Mouse (Mus musculus) MEL (cell line): ENCODE data around the gene H2afj. TPM values are rescaled to one million over a fixed set of nuclear protein-coding genes. Genes with fewer than 3 reads are reported as not detected.

Experiments used
- DNase-seq: peaks from one replicate; pipeline ENCODE4 v3.0.0; 2011; ENCODE audit warnings: low read depth, low spot score
- H3K27ac ChIP-seq: 2 replicates; pipeline ENCODE4 v1.5.1; 2012; ENCODE audit warnings: low read depth, mild to moderate bottlenecking, control low read depth, low read length, moderate library complexity; ENCODE audit not compliant: control insufficient read depth
- H3K27me3 ChIP-seq, 2 experiments: fragments of 150-350 bp in 1 of 2; sonication (generic) in 1 of 2; 2 replicates each; pipeline ENCODE4 v1.6.1; 2012; ENCODE audit warnings: low read length in 2 of 2, mild to moderate bottlenecking in 2 of 2, improper control_type of control experiment in 1 of 2, moderate library complexity in 1 of 2; ENCODE audit not compliant: insufficient read depth in 2 of 2, control insufficient read depth in 1 of 2
- H3K36me3 ChIP-seq, 2 experiments: 2 replicates each; pipeline ENCODE4 v1.6.1; 2012 to 2014; ENCODE audit warnings: low read length in 2 of 2, improper control_type of control experiment in 1 of 2, inconsistent platforms in 1 of 2, mild to moderate bottlenecking in 1 of 2; ENCODE audit not compliant: insufficient read depth in 2 of 2, control insufficient read depth in 1 of 2
- H3K4me1 ChIP-seq, 2 experiments: fragments of 150-350 bp in 1 of 2; sonication (generic) in 1 of 2; 2 replicates each; pipeline ENCODE4 v1.6.1; 2012; ENCODE audit warnings: low read length in 2 of 2, improper control_type of control experiment in 1 of 2, mild to moderate bottlenecking in 1 of 2; ENCODE audit not compliant: insufficient read depth in 2 of 2, control insufficient read depth in 1 of 2
- H3K4me3 ChIP-seq, 2 experiments: fragments of 150-350 bp in 1 of 2; sonication (generic) in 1 of 2; 2 replicates each; pipeline ENCODE4 v1.5.1; 2012; ENCODE audit warnings: low read depth in 2 of 2, low read length in 2 of 2, mild to moderate bottlenecking in 2 of 2, moderate library complexity in 2 of 2, control low read depth in 1 of 2, improper control_type of control experiment in 1 of 2; ENCODE audit not compliant: control insufficient read depth in 1 of 2, insufficient read depth in 1 of 2
- H3K79me2 ChIP-seq: 2 replicates; pipeline ENCODE4 v1.6.1; 2012; ENCODE audit warnings: mild to moderate bottlenecking, low read length, moderate library complexity; ENCODE audit not compliant: control insufficient read depth, poor library complexity, insufficient read depth
- H3K9ac ChIP-seq: 2 replicates; pipeline ENCODE4 v1.6.1; 2012; ENCODE audit warnings: low read depth, mild to moderate bottlenecking, control low read depth, low read length, moderate library complexity; ENCODE audit not compliant: control insufficient read depth, poor library complexity, severe bottlenecking
- H3K9me3 ChIP-seq: fragments of 150-350 bp; sonication (generic); replicated peaks from 2 replicates; pipeline ENCODE4 v1.6.1; 2012; ENCODE audit warnings: mild to moderate bottlenecking, low read length, improper control_type of control experiment, moderate library complexity; ENCODE audit not compliant: insufficient read depth
- CTCF ChIP-seq, 3 experiments: IDR thresholded peaks in 2 of 3; conservative IDR thresholded peaks in 1 of 3; 2 replicates each; pipeline ENCODE4 v1.5.1; 2011 to 2012; ENCODE audit warnings: low read length in 3 of 3, low read depth in 2 of 3, mild to moderate bottlenecking in 2 of 3, improper control_type of control experiment in 1 of 3, inconsistent platforms in 1 of 3, mixed read lengths in 1 of 3, moderate library complexity in 1 of 3; ENCODE audit not compliant: control insufficient read depth in 1 of 3, insufficient read depth in 1 of 3, poor library complexity in 1 of 3, severe bottlenecking in 1 of 3
- ELF1 ChIP-seq: IDR thresholded peaks from 2 replicates; pipeline ENCODE4 v1.6.1; 2014; ENCODE audit warnings: low read depth, mild to moderate bottlenecking, inconsistent platforms, low read length, improper control_type of control experiment, moderate library complexity
- EP300 ChIP-seq, 2 experiments: IDR thresholded peaks; 2 replicates each; pipeline ENCODE4 v1.6.1; 2011; ENCODE audit warnings: improper control_type of control experiment in 2 of 2, low read length in 2 of 2, low read depth in 1 of 2, mild to moderate bottlenecking in 1 of 2
- GATA1 ChIP-seq: IDR thresholded peaks from 2 replicates; pipeline ENCODE4 v1.6.1; 2011; ENCODE audit warnings: low read depth, low read length, improper control_type of control experiment
- HCFC1 ChIP-seq: IDR thresholded peaks from 2 replicates; pipeline ENCODE4 v1.6.1; 2012; ENCODE audit warnings: low read depth, mild to moderate bottlenecking, inconsistent platforms, low read length, improper control_type of control experiment, moderate library complexity
- MAX ChIP-seq: IDR thresholded peaks from 2 replicates; pipeline ENCODE4 v1.6.1; 2011; ENCODE audit warnings: low read length, improper control_type of control experiment
- MXI1 ChIP-seq: IDR thresholded peaks from 2 replicates; pipeline ENCODE4 v1.6.1; 2011; ENCODE audit warnings: mild to moderate bottlenecking, low read depth, low read length, improper control_type of control experiment
- MYC ChIP-seq: IDR thresholded peaks from 2 replicates; pipeline ENCODE4 v1.6.1; 2011; ENCODE audit warnings: low read depth, mild to moderate bottlenecking, low read length, improper control_type of control experiment, moderate library complexity
- NELFE ChIP-seq: IDR thresholded peaks from 2 replicates; pipeline ENCODE4 v1.6.1; 2011; ENCODE audit warnings: low read depth, low read length, improper control_type of control experiment
- NRF1 ChIP-seq: IDR thresholded peaks from 2 replicates; pipeline ENCODE4 v1.6.1; 2014; ENCODE audit warnings: low read depth, mild to moderate bottlenecking, inconsistent platforms, low read length, improper control_type of control experiment, moderate library complexity; ENCODE audit not compliant: poor library complexity, insufficient read depth, severe bottlenecking
- POLR2AphosphoS5 ChIP-seq: IDR thresholded peaks from 2 replicates; pipeline ENCODE4 v1.6.1; 2012; ENCODE audit warnings: low read depth, borderline replicate concordance, mild to moderate bottlenecking, inconsistent platforms, low read length, moderate library complexity, mixed read lengths
- RAD21 ChIP-seq: IDR thresholded peaks from 2 replicates; pipeline ENCODE4 v1.6.1; 2011; ENCODE audit warnings: mild to moderate bottlenecking, low read depth, low read length, improper control_type of control experiment
- SIN3A ChIP-seq: IDR thresholded peaks from 2 replicates; pipeline ENCODE4 v1.6.1; 2012; ENCODE audit warnings: low read length, improper control_type of control experiment, inconsistent platforms
- SMC3 ChIP-seq: IDR thresholded peaks from 2 replicates; pipeline ENCODE4 v1.6.1; 2011; ENCODE audit warnings: low read depth, low read length, improper control_type of control experiment
- TCF12 ChIP-seq: IDR thresholded peaks from 2 replicates; pipeline ENCODE4 v1.6.1; 2014; ENCODE audit warnings: low read depth, mild to moderate bottlenecking, inconsistent platforms, low read length, improper control_type of control experiment, moderate library complexity
- ZKSCAN1 ChIP-seq: IDR thresholded peaks from 2 replicates; pipeline ENCODE4 v1.6.1; 2012; ENCODE audit warnings: low read depth, mild to moderate bottlenecking, inconsistent platforms, low read length, improper control_type of control experiment, moderate library complexity
- ZNF384 ChIP-seq: IDR thresholded peaks from 2 replicates; pipeline ENCODE4 v1.6.1; 2012; ENCODE audit warnings: low read depth, mild to moderate bottlenecking, inconsistent platforms, low read length, improper control_type of control experiment
- polyA plus RNA-seq, 2 experiments: library from polyadenylated mRNA; stranded (reverse) in 1 of 2; unstranded in 1 of 2; fragments of >175 nt in 1 of 2; fragments of >200 nt in 1 of 2; gene quantifications; 2 replicates each; pipeline versions ENCODE4 v1.2.1 to v1.2.4; 2012; ENCODE audit warnings: low replicate concordance in 2 of 2, low read depth in 1 of 2; ENCODE audit not compliant: insufficient read length in 2 of 2, insufficient read depth in 1 of 2, missing spikeins in 1 of 2
- total RNA-seq: library from RNA; depleted of rRNA; stranded (reverse); fragments of 300-350 nt; gene quantifications from 2 replicates; pipeline ENCODE4 v1.2.3, GENCODE M21; 2012

H2afj gene
- total and polyA plus RNA-seq, 3 experiments: 111 to 176 TPM; not detected in 1

DNA sequence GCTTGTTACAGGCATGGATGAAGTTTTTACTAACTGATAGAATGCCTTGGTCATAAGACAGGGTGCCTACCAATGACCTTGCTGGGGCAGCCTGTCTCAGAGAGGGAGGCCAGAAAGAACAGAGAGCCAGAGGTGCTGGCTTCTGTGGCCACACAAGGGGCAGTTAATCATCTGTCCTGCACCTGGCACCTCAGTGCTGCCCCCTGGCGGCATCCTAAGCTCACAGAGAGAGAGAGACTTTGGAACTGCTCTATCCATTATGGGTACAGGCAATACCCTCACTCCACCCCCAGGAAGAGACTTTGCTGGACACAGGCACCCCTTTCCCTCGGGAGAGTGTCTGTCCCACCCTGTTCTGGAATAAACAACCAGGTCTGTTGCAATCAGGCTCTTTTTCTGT lies 39.7 kb downstream of the H2afj start:
- Histone ChIP-seq H3K9ac (no peak overlapping the region), H3K4me1 (0 out of 4 replicates have a peak, but pooled peaks cover 0 to 4% of the 10 kb centered on the region in 2 experiments), H3K79me2 (no peaks in the 10 kb centered on the region), H3K27ac (no peak overlapping the region), H3K9me3 (no peaks in the 10 kb centered on the region), H3K27me3 (peaks cover 0 to 1% of the 10 kb centered on the region in 2 experiments; a peak in 1 of 4 replicates), H3K4me3 (no peak overlapping the region), H3K36me3 (no peaks in the 10 kb centered on the region)
- TF ChIP-seq SMC3 (peak; percentile 22; the same call in 1 of the 2 replicates), NRF1 (no peak), ZKSCAN1 (no peak), RAD21 (no peak; the same call in 1 of the 2 replicates), SIN3A (no peak), MXI1 (no peak), CTCF (IDR thresholded peaks at IDR 0.05 in 2 of 3, conservative IDR thresholded peaks at IDR 0.05 in 1 of 3; ENCODE audit: control insufficient read depth in 1 of 3, insufficient read depth in 1 of 3, low read depth in 2 of 3, low read length in 3 of 3, poor library complexity in 1 of 3, severe bottlenecking in 1 of 3) (peak; percentile 26 to 47 (median 32); a peak in 5 of 6 replicates)
- no peak for DNase-seq

DNA sequence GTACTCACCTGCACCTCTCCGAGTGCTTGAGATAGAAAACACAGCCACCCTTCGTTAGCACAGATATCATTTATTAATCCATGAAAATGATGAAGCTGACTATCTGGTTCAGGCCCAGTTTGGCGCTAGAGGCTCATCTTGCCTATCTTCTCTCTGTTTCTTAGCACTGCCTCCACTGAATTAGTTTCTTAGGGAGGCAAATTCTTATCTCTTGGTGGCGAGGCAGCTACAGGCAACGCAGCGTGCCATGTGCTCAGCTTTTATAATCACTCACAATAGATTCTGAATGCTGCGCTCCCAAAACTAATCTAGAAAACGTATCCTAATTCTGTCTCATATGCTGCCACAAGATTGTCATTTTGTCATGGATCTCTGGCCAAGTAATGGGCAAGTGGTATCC lies 40.4 kb downstream of the H2afj start:
- no peak overlapping the region for H3K4me3 ChIP-seq
- peaks cover 0 to 1% of the 10 kb centered on the region in 2 experiments; a peak in 1 of 4 replicates for H3K27me3 ChIP-seq
- H3K9ac ChIP-seq: no peak overlapping the region
- no peaks in the 10 kb centered on the region for H3K9me3 ChIP-seq
- no peaks in the 10 kb centered on the region for H3K36me3 ChIP-seq
- DNase-seq: no peak
- H3K27ac ChIP-seq: no peak overlapping the region
- H3K79me2 ChIP-seq: no peaks in the 10 kb centered on the region
- TF ChIP-seq ZNF384 (no peak), MAX (peak; percentile 42; the same call in 1 of the 2 replicates)
- 0 out of 4 replicates have a peak, but pooled peaks cover 0 to 4% of the 10 kb centered on the region in 2 experiments for H3K4me1 ChIP-seq

DNA sequence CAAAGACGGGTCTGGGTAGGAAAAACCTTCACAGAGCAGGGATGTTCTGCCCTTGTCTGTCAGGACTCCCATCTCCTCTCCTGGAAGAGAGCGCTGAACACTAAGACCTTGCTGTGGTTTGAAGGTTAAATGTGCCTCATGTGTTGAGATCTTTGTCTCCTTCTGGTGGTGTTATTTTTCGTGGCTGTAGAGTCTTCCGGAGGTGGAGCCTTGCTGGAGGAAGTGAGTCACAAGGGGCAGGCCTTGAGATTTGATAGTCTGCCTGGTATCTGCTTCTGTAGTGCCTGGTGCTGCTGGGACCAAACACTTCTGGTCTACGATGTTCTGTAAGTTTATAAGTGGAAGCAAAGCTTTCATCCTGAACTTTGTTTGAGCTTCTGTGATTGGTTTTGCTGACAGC lies 40.9 kb downstream of the H2afj start:
- Histone ChIP-seq H3K4me3 (no peak overlapping the region), H3K79me2 (no peaks in the 10 kb centered on the region), H3K4me1 (0 out of 4 replicates have a peak, but pooled peaks cover 0 to 4% of the 10 kb centered on the region in 2 experiments), H3K27ac (no peak overlapping the region), H3K9me3 (no peaks in the 10 kb centered on the region), H3K36me3 (no peaks in the 10 kb centered on the region), H3K9ac (no peak overlapping the region), H3K27me3 (peaks cover 0 to 1% of the 10 kb centered on the region in 2 experiments; a peak in 1 of 4 replicates)
- TF ChIP-seq MYC: no peak
- TF ChIP-seq GATA1: no peak
- TF ChIP-seq ELF1: no peak
- no peak for TF ChIP-seq HCFC1
- TF ChIP-seq EP300 (IDR thresholded peaks at IDR 0.05; ENCODE audit: low read depth in 1 of 2, low read length in 2 of 2): no peak
- no peak for TF ChIP-seq CTCF (IDR thresholded peaks at IDR 0.05 in 2 of 3, conservative IDR thresholded peaks at IDR 0.05 in 1 of 3; ENCODE audit: control insufficient read depth in 1 of 3, insufficient read depth in 1 of 3, low read depth in 2 of 3, low read length in 3 of 3, poor library complexity in 1 of 3, severe bottlenecking in 1 of 3)
- TF ChIP-seq POLR2AphosphoS5: no peak
- TF ChIP-seq NELFE: no peak
- TF ChIP-seq TCF12: no peak
- no peak for TF ChIP-seq ZKSCAN1
- no peak for DNase-seq
